Mouse (Mus musculus) cortical plate, adult 2 months (tissue): ENCODE data around the gene Neurl1b.

Source experiments
- CTCF ChIP-seq: fragments of 200-500 bp; IDR thresholded peaks from 2 replicates; pipeline ENCODE4 v1.5.1; 2011; ENCODE audit warnings: mild to moderate bottlenecking, control low read depth, low read length; ENCODE audit not compliant: insufficient read depth; ENCODE audit errors: extremely low read depth
- POLR2A ChIP-seq: fragments of 200-500 bp; IDR thresholded peaks from 2 replicates; pipeline ENCODE4 v1.6.1; 2011; ENCODE audit warnings: mild to moderate bottlenecking, low read length, control low read depth; ENCODE audit not compliant: insufficient read depth; ENCODE audit errors: extremely low read depth

DNA sequence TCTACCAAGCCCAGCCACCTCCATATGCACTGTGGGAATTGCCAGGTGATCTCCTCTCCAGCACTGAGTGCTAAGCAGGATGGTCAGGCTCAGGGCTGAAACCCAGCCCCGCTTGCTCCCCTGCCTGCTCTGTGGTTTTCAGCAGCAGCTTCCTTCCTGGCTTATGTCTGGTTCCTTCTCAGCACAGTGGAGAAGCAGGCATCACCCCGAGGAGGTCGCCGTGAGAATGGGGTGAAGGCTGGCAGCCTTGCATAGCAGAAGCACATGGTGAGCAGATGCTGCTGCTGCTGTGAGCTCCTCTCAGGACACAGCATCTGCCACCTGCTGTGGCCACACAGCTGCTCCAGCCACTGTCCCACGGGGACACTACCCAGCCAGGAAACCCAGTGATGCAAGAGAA is 33.0 kb upstream of the Neurl1b start:
- TF ChIP-seq CTCF (no peak), POLR2A (no peak)
